Mouse (Mus musculus) cortical plate, adult 2 months (tissue): ENCODE measurements around the gene Myh7b. TPM values are rescaled to one million over a fixed set of nuclear protein-coding genes. Genes with fewer than 3 reads are reported as not detected.

Experiments
- H3K27ac ChIP-seq: fragments of 200-500 bp; 2 replicates; pipeline ENCODE4 v1.5.1; 2012; ENCODE audit warnings: low read length, control low read depth, inconsistent platforms; ENCODE audit not compliant: insufficient read depth
- H3K4me1 ChIP-seq: fragments of 200-500 bp; 2 replicates; pipeline ENCODE4 v1.6.1; 2011; ENCODE audit warnings: low read length; ENCODE audit not compliant: control insufficient read depth, insufficient read depth
- H3K4me3 ChIP-seq: fragments of 200-500 bp; 2 replicates; pipeline ENCODE4 v1.5.1; 2011; ENCODE audit warnings: mild to moderate bottlenecking, low read length, control low read depth; ENCODE audit not compliant: insufficient read depth
- CTCF ChIP-seq: fragments of 200-500 bp; IDR thresholded peaks from 2 replicates; pipeline ENCODE4 v1.5.1; 2011; ENCODE audit warnings: mild to moderate bottlenecking, control low read depth, low read length; ENCODE audit not compliant: insufficient read depth; ENCODE audit errors: extremely low read depth
- POLR2A ChIP-seq: fragments of 200-500 bp; IDR thresholded peaks from 2 replicates; pipeline ENCODE4 v1.6.1; 2011; ENCODE audit warnings: mild to moderate bottlenecking, low read length, control low read depth; ENCODE audit not compliant: insufficient read depth; ENCODE audit errors: extremely low read depth
- polyA plus RNA-seq: library from polyadenylated mRNA; depleted of rRNA; stranded (reverse); fragments of >200 nt; gene quantifications from 2 replicates; pipeline ENCODE4 v1.2.3, GENCODE M21; 2012

The Myh7b gene
- polyA plus RNA-seq, 1 experiment: 10.5 TPM

DNA sequence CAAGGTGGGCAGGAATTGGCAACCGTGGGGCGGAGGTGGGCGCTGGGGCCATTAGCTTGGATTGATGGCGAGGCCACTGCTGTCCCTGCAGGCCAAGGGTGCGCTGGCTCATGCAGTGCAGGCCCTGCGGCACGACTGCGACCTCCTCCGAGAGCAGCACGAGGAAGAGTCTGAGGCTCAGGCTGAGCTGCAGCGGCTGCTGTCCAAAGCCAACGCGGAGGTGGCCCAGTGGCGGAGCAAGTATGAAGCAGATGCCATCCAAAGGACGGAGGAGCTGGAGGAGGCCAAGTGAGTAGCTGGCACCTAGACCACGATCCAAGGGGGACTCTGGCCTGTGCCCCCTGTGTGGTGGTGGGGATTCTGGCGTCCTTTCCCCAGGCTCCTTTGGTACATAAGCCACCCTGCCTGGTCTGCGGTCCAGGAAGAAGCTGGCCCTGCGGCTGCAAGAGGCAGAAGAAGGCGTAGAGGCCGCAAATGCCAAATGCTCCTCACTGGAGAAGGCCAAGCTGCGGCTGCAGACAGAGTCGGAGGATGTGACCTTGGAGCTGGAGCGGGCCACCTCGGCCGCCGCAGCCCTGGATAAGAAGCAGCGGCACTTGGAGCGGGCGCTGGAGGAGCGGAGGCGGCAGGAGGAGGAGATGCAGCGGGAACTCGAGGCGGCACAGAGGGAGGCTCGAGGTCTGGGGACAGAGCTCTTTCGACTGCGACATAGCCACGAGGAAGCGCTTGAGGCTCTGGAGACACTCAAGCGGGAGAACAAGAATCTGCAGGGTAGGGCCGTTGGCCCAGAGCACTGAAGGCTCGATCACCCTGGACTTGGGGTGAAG is 19.8 kb downstream of the Myh7b start:
- TF ChIP-seq POLR2A: no peak
- Histone ChIP-seq H3K4me3 (no peak overlapping the region), H3K27ac (peak overlapping the region; percentile 14; the same call in 1 of the 2 replicates), H3K4me1 (peaks cover 4% of the 10 kb centered on the region)

GRCm38 (mm10) chr2:155632138-155632936 is 21.3 kb downstream of the Myh7b start:
- no peak overlapping the region for H3K4me3 ChIP-seq
- no peak overlapping the region for H3K27ac ChIP-seq
- TF ChIP-seq CTCF (no peak), POLR2A (no peak)
- peaks cover 4% of the 10 kb centered on the region for H3K4me1 ChIP-seq

GRCm38 (mm10) chr2:155633121-155633520 is 22.1 kb downstream of the Myh7b start:
- H3K27ac ChIP-seq: no peak overlapping the region
- no peak for TF ChIP-seq CTCF
- peaks cover 4% of the 10 kb centered on the region for H3K4me1 ChIP-seq
- no peak overlapping the region for H3K4me3 ChIP-seq

- no peak overlapping the region for H3K27ac ChIP-seq
- H3K4me1 ChIP-seq: peaks cover 4% of the 10 kb centered on the region
- no peak for TF ChIP-seq CTCF
- TF ChIP-seq POLR2A: no peak
- H3K4me3 ChIP-seq: no peak overlapping the region
These were observed 22.7 kb downstream of the Myh7b start for GRCm38 (mm10) chr2:155633731-155634130.

DNA sequence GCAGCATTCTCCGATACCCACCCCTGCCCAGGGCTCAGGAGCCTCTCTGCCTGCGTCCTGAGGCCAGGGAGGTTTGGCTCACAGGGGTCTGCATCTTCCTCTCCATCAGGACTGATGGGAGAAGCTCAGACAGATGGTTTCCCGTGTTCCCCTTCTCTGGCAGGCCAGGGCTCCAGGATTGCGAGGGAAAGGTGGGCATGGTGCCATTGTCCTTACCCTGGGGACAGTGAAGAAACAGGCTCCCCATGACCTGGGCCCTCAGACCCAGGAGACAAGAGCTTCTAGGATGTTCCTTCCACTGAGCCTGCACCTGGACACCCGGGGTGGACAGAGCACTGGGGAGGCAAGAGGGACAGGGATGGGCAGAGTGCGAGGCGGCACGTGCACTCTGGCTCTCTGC is 23.6 kb downstream of the Myh7b start:
- TF ChIP-seq CTCF (no peak), POLR2A (no peak)
- Histone ChIP-seq H3K27ac (no peak overlapping the region), H3K4me3 (no peak overlapping the region)

GRCm38 (mm10) chr2:155635961-155636360 is 24.9 kb downstream of the Myh7b start:
- no peaks in the 10 kb centered on the region; the same call in 1 of the 2 replicates for H3K4me1 ChIP-seq
- no peak for TF ChIP-seq CTCF
- TF ChIP-seq POLR2A: no peak
- no peak overlapping the region for H3K4me3 ChIP-seq
- H3K27ac ChIP-seq: no peak overlapping the region

More for the DNA sequence above, 23.6 kb downstream of the Myh7b start:
- peaks cover 1% of the 10 kb centered on the region; the same call in 1 of the 2 replicates for H3K4me1 ChIP-seq

GRCm38 (mm10) chr2:155636881-155637280 is 25.9 kb downstream of the Myh7b start:
- TF ChIP-seq POLR2A: no peak
- no peak for TF ChIP-seq CTCF
- H3K4me3 ChIP-seq: no peak overlapping the region
- peaks cover 5% of the 10 kb centered on the region for H3K4me1 ChIP-seq

DNA sequence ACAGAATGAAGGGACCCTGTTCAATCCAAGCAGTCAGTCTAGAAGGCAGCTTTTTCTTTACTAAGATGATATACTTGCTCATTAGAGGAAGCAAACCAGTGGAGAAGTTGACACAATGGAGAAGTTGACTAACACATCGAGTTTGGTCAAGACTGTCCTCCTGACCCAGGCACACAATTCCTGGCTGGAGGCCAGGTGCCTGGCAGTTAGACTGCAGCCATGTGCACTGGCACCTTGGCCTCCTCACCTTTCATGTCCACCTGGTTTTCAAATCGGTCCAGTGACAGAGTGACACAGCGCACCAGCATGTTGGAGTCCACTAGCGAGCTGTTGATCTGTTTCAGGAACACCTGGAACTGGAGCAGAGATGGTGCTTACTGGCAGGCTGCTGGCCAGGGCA is 26.4 kb downstream of the Myh7b start:
- Histone ChIP-seq H3K27ac (no peak overlapping the region), H3K4me3 (no peak overlapping the region), H3K4me1 (peaks cover 8% of the 10 kb centered on the region)
- TF ChIP-seq POLR2A: no peak
- TF ChIP-seq CTCF: no peak

More at GRCm38 (mm10) chr2:155636881-155637280, 25.9 kb downstream of the Myh7b start:
- H3K27ac ChIP-seq: no peak overlapping the region

DNA sequence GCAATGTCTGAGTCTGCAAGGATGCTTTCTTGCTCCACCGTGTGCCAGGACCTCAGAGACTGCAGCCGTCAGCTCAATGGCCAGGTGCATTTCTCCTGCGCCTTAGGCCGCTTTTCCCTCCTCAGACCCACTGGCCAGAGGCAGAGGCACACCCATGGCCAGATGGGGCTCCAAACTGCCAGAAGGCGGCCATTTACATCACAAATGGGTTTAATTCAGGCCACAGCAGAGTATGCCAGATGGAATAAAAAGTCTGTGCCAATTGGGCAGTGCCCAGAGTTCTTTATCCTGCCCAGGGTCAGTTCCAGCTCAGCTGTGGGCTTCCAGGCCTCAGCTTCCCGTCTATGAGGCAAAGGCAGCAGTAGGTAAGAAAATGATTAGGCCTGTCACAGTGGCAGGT is 29.6 kb downstream of the Myh7b start:
- H3K27ac ChIP-seq: no peak overlapping the region
- no peak for TF ChIP-seq CTCF
- no peak for TF ChIP-seq POLR2A
- H3K4me3 ChIP-seq: no peak overlapping the region
- H3K4me1 ChIP-seq: peaks cover 8% of the 10 kb centered on the region
